Mouse (Mus musculus) mouse embryonic stem cell (cell line): ENCODE measurements around the gene P3h1.

Source experiments
- in situ Hi-C, 2 experiments: fragments of 300-500 bp; cut with MboI; formaldehyde crosslinking; loops; 1 replicate in 1 of 2; 3 replicates in 1 of 2; pipeline ENCODE4 v1.14.3; 2019 to 2020; ENCODE audit warnings: low sequenced_read_pairs in 2 of 2, low pct_unique_long_range_greater_than_20kb in 1 of 2, mixed read lengths in 1 of 2; ENCODE audit not compliant: unreplicated experiment in 1 of 2

Gene P3h1

GRCm38 (mm10) chr4:119226751-119227150, 6.0 kb upstream of the P3h1 start:
- in situ Hi-C loops: no loop called here

GRCm38 (mm10) chr4:119233256-119233901, 664 bp downstream of the P3h1 start:
- in situ Hi-C loops: no loop called here

- in situ Hi-C loops: no loop called here
Measured at GRCm38 (mm10) chr4:119234348-119234747, 1.6 kb downstream of the P3h1 start.

GRCm38 (mm10) chr4:119238661-119239060, 5.9 kb downstream of the P3h1 start:
- in situ Hi-C loops: no loop called here

- in situ Hi-C loops: no loop called here
Measured at GRCm38 (mm10) chr4:119239181-119239682, 6.5 kb downstream of the P3h1 start.

GRCm38 (mm10) chr4:119241664-119242063, 8.9 kb downstream of the P3h1 start:
- in situ Hi-C loops: no loop called here

GRCm38 (mm10) chr4:119242571-119242970, 9.9 kb downstream of the P3h1 start:
- in situ Hi-C loops: no loop called here

GRCm38 (mm10) chr4:119244468-119245240, 11.9 kb downstream of the P3h1 start:
- in situ Hi-C loops: loop anchor here in 1 of 2 experiments (5.0 kb wide), 1 partner anchor 98 kb away; no protein-coding TSS in a partner anchor

GRCm38 (mm10) chr4:119245556-119245955, 12.8 kb downstream of the P3h1 start:
- in situ Hi-C loops: loop anchor here in 1 of 2 experiments (5.0 kb wide), 1 partner anchor 97 kb away; no protein-coding TSS in a partner anchor

- in situ Hi-C loops: loop anchor here in 1 of 2 experiments (5.0 kb wide), 1 partner anchor 96 kb away; no protein-coding TSS in a partner anchor
Measured at GRCm38 (mm10) chr4:119245961-119246360, 13.2 kb downstream of the P3h1 start.

- in situ Hi-C loops: loop anchor here in 1 of 2 experiments (5.0 kb wide), 1 partner anchor 96 kb away; no protein-coding TSS in a partner anchor
Measured at GRCm38 (mm10) chr4:119246688-119247225, 14.0 kb downstream of the P3h1 start.

- in situ Hi-C loops: loop anchor here in 1 of 2 experiments (5.0 kb wide), 1 partner anchor 95 kb away; no protein-coding TSS in a partner anchor
Measured at GRCm38 (mm10) chr4:119247462-119248235, 14.9 kb downstream of the P3h1 start.

- in situ Hi-C loops: loop anchor here in 1 of 2 experiments (5.0 kb wide), 1 partner anchor 94 kb away; no protein-coding TSS in a partner anchor
Measured at GRCm38 (mm10) chr4:119248407-119248965, 15.8 kb downstream of the P3h1 start.

GRCm38 (mm10) chr4:119252025-119252808, 19.5 kb downstream of the P3h1 start:
- in situ Hi-C loops: no loop called here

GRCm38 (mm10) chr4:119254012-119254618, 21.4 kb downstream of the P3h1 start:
- in situ Hi-C loops: no loop called here

- in situ Hi-C loops: no loop called here
Measured at GRCm38 (mm10) chr4:119255351-119255750, 22.6 kb downstream of the P3h1 start, which contains the start of gene Cldn19. Gene Cldn19 (plus strand): TSS chr4:119255414.

- in situ Hi-C loops: no loop called here
Measured at GRCm38 (mm10) chr4:119257083-119257482, 24.4 kb downstream of the P3h1 start.
